Mouse (Mus musculus) central nervous system, embryonic 18 days (tissue): ENCODE results near the gene Acap1. TPM values are rescaled to one million over a fixed set of nuclear protein-coding genes. Genes with fewer than 3 reads are reported as not detected.

Experiments used
- polyA plus RNA-seq: library from polyadenylated mRNA; depleted of rRNA; stranded (reverse); fragments of >200 nt; gene quantifications from 2 replicates; pipeline ENCODE4 v1.2.3, GENCODE M21; 2012; rRNA removed

Gene Acap1
- 0.61 and 0.68 TPM in 2 replicates for polyA plus RNA-seq

GRCm38 (mm10) chr11:69895291-69895690, at the start of gene Acap1:
TSS of gene Acap1 (minus strand) at chr11:69895539.

DNA sequence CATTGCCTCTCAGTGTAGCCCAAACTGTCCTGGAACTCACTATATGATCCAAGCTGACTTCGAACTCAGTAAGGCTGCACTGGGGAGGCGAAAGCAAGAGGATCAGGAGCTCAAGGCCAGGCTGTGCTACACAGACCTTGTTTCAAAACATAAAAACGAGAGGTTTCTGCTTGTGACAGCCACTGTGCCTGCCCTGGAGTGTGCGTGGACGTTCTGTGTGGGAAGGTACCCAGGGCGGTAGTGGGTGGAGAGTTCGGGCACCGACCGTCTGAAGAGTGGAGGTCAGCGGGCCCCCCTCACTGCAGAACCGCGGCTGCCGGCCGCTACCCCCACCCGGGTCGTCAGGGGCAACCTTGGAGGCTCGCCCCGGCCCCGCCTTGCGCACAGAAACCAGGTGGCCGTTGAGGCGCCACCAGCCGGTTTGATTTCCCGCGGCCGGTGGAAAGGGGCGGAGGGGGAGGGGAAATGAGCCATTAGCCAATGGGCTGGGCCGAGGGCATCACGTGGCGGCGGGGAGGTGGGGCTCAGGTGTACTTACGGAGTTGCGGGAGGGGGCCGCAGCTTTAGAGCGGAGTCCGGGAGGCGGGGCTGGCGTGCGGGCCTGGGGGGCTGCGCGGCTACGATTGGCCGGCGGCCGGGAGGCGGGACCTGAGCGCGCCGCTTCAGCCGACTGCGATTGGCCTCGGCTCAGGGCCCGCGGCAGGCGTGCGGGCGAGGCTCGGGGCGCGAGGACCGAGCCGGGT, 40.0 kb upstream of the Acap1 start, which contains the start of gene Ybx2:
TSS of gene Ybx2 (plus strand) at position 660 of the 743 bp plus-strand sequence.

DNA sequence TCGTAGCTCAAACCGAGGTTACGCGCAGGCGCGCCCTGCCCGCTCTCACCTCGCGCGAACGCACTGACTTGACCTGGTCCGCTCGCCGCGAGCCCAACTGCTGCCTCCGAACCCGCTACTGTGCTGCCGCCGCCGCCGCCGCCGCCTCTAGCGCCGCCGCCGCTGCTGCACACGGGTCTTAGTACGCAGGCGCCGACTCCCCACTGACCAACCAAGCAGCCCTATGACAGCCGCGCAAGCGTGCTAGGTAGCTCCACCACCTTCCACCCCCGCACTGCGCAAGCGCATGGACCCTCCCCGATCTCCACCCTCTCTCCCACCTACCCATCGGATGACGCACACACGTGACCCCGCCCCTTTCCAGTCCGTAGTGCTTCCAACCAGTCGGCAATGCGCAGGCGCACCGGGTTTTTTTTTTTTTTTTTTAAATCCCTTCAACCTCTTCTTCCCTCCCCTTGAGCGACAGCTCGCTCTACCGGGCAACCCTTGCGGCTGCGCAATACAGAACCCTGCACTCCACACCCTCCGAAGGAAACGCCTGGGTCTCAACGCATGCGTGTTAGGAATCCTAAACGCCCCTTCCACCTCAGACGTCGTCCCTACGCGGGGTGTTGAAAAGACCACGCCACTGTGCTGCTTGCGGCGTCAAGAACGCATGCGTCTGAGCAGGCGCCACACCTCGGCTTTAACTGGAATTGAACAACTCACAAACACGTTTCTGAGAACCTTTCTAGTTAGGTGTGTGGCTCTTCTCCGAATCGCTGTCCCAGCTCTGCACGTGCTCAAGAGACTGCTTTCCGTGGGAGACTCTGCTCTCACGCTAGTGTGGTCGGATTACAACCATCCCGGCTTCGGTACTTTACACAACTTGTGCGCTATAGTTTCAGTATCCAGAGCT, 26.0 kb upstream of the Acap1 start, which contains the start of gene Eif5a:
TSS of gene Eif5a (minus strand) at position 845 of the 898 bp plus-strand sequence.

DNA sequence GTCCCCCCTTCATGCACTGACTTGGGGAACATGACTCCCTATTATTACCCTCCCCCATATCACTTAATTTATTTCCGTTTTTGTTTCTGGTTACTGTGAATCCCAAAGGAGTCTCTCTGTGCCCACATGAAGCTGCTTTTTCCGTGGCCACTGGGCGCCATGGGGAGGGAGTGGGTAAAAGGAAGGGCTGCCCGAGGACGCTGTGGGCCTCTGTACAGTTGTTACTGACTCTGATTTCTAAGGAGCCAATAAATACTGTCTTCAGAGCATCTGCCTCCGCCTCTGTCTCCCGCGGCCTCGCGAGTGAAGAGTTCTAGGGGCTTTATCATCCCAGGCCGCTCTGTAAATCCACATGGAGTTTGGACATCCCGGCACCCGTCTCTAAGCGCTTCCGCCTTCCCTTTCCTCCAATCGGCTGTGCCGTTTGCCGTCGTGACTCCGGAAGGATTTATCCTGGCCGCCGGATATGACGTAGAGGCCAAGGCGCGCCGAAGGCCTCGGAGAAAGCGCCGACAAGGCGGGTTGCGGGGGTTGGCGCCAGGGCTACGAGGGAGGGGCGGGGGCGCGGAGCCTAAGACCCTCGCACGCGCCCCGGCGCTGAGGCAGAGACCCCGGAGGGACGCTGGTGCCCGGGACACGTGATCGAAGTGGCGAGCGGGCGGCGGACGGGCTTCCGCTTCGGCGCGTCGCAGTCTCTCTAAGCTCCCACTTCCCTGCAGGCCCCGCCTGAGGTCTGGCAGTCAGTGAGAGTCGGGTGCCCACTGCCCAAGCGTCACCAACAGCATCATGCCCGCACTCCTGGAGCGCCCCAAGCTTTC, 18.4 kb upstream of the Acap1 start, which contains the start of gene Gps2:
TSS of gene Gps2 (plus strand) at position 335 of the 818 bp plus-strand sequence.

GRCm38 (mm10) chr11:69900471-69901405, 5.4 kb upstream of the Acap1 start, which contains the start of the genes 2810408A11Rik and Neurl4:
TSS of gene 2810408A11Rik (minus strand) at chr11:69900987.
TSS of gene Neurl4 (plus strand) at chr11:69901072.

GRCm38 (mm10) chr11:69880853-69881603, 14.3 kb downstream of the Acap1 start, which contains the start of gene Kctd11:
TSS of gene Kctd11 (minus strand) at chr11:69881406.

GRCm38 (mm10) chr11:69877878-69878277, 17.5 kb downstream of the Acap1 start, which contains the start of gene Tmem95:
TSS of gene Tmem95 (minus strand) at chr11:69878018.

DNA sequence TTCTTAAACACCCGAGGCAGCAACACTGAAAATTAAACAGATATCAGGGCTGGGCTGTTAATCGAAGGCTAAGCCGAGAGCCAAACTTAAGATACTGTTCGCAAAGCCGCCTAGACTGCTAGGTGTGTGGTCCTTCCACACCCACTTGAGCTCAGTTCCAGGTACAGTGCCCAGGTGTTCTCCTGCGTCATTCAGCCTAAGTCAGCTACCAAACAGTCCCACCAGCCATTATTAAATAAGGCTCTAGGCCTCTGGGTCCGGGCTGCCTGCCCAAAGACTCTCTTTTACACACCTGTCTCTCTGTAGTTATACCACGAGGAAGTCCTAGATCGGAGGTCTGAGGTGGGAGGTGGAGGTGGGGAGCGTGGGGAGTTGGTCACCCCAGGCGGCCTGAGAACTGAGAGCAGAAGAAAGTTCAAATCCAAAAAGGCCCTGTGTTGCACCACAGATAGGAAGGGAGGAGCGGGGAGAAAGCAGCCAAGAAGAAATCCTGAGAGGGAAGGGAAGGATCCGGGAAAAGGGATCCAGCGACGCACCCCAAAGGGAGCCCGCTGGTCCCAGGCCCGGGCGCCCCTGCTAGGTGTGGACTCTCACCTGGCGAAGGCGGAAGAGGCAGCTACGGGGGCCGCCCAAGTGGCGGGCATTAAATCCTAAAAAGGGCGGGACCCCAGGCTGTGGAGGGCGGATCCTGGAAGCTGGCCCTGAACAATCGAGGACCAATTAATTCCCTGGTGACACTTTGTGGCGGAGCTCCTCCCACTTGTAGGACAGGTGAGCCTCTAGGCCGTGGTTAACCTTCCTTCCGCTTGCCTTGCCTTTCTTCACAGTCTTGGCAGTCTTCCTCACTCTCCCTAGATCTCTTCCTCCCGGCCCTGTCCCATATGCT, 37.0 kb downstream of the Acap1 start, which contains the start of gene Tnk1:
TSS of gene Tnk1 (minus strand) at position 618 of the 886 bp plus-strand sequence.

DNA sequence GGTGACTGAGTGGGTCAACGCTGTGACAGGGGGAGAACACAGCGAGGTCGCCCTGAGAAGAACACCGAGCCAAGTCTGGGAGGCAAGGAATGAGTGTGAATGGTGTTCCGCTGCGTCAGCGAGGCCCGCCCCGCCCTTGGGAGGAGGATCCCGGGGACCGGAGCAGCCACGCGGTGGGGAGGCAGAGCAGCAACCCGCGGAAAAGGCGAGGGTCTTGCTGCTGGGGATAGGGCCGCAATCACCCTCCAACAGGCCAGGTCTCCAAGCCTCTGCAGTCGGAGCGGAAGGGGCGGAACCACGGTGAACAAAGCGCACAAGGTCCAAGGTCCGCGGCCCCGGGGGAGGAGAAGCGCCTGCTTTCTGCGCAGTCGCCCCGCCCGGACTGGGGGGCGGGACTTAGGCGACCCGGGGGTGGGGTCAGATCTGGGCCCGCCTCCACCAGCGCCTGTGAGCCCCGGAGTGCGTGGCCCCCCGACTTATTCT, 49.1 kb downstream of the Acap1 start, which contains the start of gene Plscr3:
TSS of gene Plscr3 (plus strand) at position 179 of the 483 bp plus-strand sequence.

GRCm38 (mm10) chr11:69837952-69838713, 57.2 kb downstream of the Acap1 start, which contains the start of gene Tmem256:
TSS of gene Tmem256 (plus strand) at chr11:69838514.

GRCm38 (mm10) chr11:69837604-69837951, 57.8 kb downstream of the Acap1 start, which contains the start of gene Nlgn2:
TSS of gene Nlgn2 (minus strand) at chr11:69837784.

Other genes starting within 250 kb of the Acap1 start
- 0.13 TPM in 1 of 2 replicates, not detected in the other for gene Sox15, start 240.2 kb downstream of the Acap1 start, polyA plus RNA-seq
- gene Mpdu1, start 232.9 kb downstream of the Acap1 start, polyA plus RNA-seq = 125 and 127 TPM in 2 replicates
- gene Cd68, start 229.4 kb downstream of the Acap1 start, polyA plus RNA-seq = 6.1 and 7.5 TPM in 2 replicates
- 887 and 907 TPM in 2 replicates for gene Eif4a1, start 223.1 kb downstream of the Acap1 start, polyA plus RNA-seq
- 155 and 168 TPM in 2 replicates for gene Senp3, start 213.5 kb downstream of the Acap1 start, polyA plus RNA-seq
- gene Tnfsf13, start 209.8 kb downstream of the Acap1 start, polyA plus RNA-seq = 0.79 and 1.1 TPM in 2 replicates
- gene Tnfsf12, start 199.7 kb downstream of the Acap1 start, polyA plus RNA-seq = 7.0 and 7.1 TPM in 2 replicates
- gene Tnfsfm13, start 199.4 kb downstream of the Acap1 start, polyA plus RNA-seq = 1.2 and 1.5 TPM in 2 replicates
- gene Polr2a, start 136.9 kb downstream of the Acap1 start, polyA plus RNA-seq = 20.4 and 20.9 TPM in 2 replicates
- gene Slc35g3, start 133.6 kb downstream of the Acap1 start, polyA plus RNA-seq = 0.12 and 0.20 TPM in 2 replicates
- 15.8 and 16.1 TPM in 2 replicates for gene Zbtb4, start 129.6 kb downstream of the Acap1 start, polyA plus RNA-seq
- 1.6 and 5.2 TPM in 2 replicates for gene Chrnb1, start 99.6 kb downstream of the Acap1 start, polyA plus RNA-seq
- 23.7 and 27.4 TPM in 2 replicates for gene Fgf11, start 93.7 kb downstream of the Acap1 start, polyA plus RNA-seq
- 0.13 and 0.25 TPM in 2 replicates for gene Tmem102, start 89.9 kb downstream of the Acap1 start, polyA plus RNA-seq
- not detected in 2 replicates for gene Gm39566, start 80.2 kb downstream of the Acap1 start, polyA plus RNA-seq
- gene Spem2, start 77.1 kb downstream of the Acap1 start, polyA plus RNA-seq = not detected in 2 replicates
- 1.3 and 1.5 TPM in 2 replicates for gene Spem1, start 73.4 kb downstream of the Acap1 start, polyA plus RNA-seq
- 90.2 and 112 TPM in 2 replicates for gene Nlgn2, start 57.8 kb downstream of the Acap1 start, polyA plus RNA-seq
- gene Tmem256, start 57.0 kb downstream of the Acap1 start, polyA plus RNA-seq = 232 and 256 TPM in 2 replicates
- gene Plscr3, start 49.2 kb downstream of the Acap1 start, polyA plus RNA-seq = 73.6 and 80.2 TPM in 2 replicates
- 0.04 and 0.18 TPM in 2 replicates for gene Tnk1, start 36.8 kb downstream of the Acap1 start, polyA plus RNA-seq
- not detected in 2 replicates for gene Tmem95, start 17.5 kb downstream of the Acap1 start, polyA plus RNA-seq
- gene Kctd11, start 14.1 kb downstream of the Acap1 start, polyA plus RNA-seq = 1.2 TPM in 2 replicates
- gene 2810408A11Rik, start 5.4 kb upstream of the Acap1 start, polyA plus RNA-seq = 5.3 and 5.6 TPM in 2 replicates
- gene Neurl4, start 5.5 kb upstream of the Acap1 start, polyA plus RNA-seq = 111 and 113 TPM in 2 replicates
- 60.8 and 63.8 TPM in 2 replicates for gene Gps2, start 18.3 kb upstream of the Acap1 start, polyA plus RNA-seq
- 777 and 816 TPM in 2 replicates for gene Eif5a, start 26.4 kb upstream of the Acap1 start, polyA plus RNA-seq
- gene Ybx2, start 40.3 kb upstream of the Acap1 start, polyA plus RNA-seq = 48.3 and 53.7 TPM in 2 replicates
- gene Slc2a4, start 52.6 kb upstream of the Acap1 start, polyA plus RNA-seq = 3.7 and 4.9 TPM in 2 replicates
- gene Cldn7, start 69.2 kb upstream of the Acap1 start, polyA plus RNA-seq = 0.21 and 2.5 TPM in 2 replicates
- 93.3 and 102 TPM in 2 replicates for gene Ctdnep1, start 85.6 kb upstream of the Acap1 start, polyA plus RNA-seq
- 151 and 159 TPM in 2 replicates for gene Elp5, start 87.0 kb upstream of the Acap1 start, polyA plus RNA-seq
- 412 and 425 TPM in 2 replicates for gene Gabarap, start 95.6 kb upstream of the Acap1 start, polyA plus RNA-seq
- gene Phf23, start 100.2 kb upstream of the Acap1 start, polyA plus RNA-seq = 41.8 and 47.6 TPM in 2 replicates
- 26.9 and 34.5 TPM in 2 replicates for gene Dvl2, start 105.1 kb upstream of the Acap1 start, polyA plus RNA-seq
- 46.1 and 54.7 TPM in 2 replicates for gene Acadvl, start 119.9 kb upstream of the Acap1 start, polyA plus RNA-seq
- 242 and 275 TPM in 2 replicates for gene Dlg4, start 121.4 kb upstream of the Acap1 start, polyA plus RNA-seq
- gene Asgr1, start 158.5 kb upstream of the Acap1 start, polyA plus RNA-seq = 3.4 and 3.5 TPM in 2 replicates
- 0.28 and 0.35 TPM in 2 replicates for gene Asgr2, start 197.1 kb upstream of the Acap1 start, polyA plus RNA-seq
- gene Mgl2, start 234.8 kb upstream of the Acap1 start, polyA plus RNA-seq = 0.74 and 0.91 TPM in 2 replicates